Mouse (Mus musculus) spleen, adult 2 months (tissue): Measurements from ENCODE around the gene Prpf38a. TPM values are rescaled to one million over a fixed set of nuclear protein-coding genes. Genes with fewer than 3 reads are reported as not detected.

Experiments used
- DNase-seq, 2 experiments: peaks; one replicate each; pipeline versions ENCODE4 v3.0.0 to v3.0.0-alpha.2; 2012 to 2021; ENCODE audit warnings: low spot score in 2 of 2, low read depth in 1 of 2
- H3K27ac ChIP-seq: fragments of 200-500 bp; 2 replicates; pipeline ENCODE4 v1.5.1; 2012; ENCODE audit warnings: low read length, inconsistent platforms; ENCODE audit not compliant: insufficient read depth
- H3K27me3 ChIP-seq: fragments of 200-500 bp; 2 replicates; pipeline ENCODE4 v1.6.1; 2012; ENCODE audit warnings: mild to moderate bottlenecking, moderate library complexity, low read length, inconsistent platforms; ENCODE audit not compliant: control insufficient read depth, insufficient read depth
- H3K36me3 ChIP-seq: fragments of 200-500 bp; 2 replicates; pipeline ENCODE4 v1.6.1; 2012; ENCODE audit warnings: mild to moderate bottlenecking, low read length, inconsistent platforms; ENCODE audit not compliant: control insufficient read depth, insufficient read depth
- H3K4me1 ChIP-seq: fragments of 200-500 bp; 2 replicates; pipeline ENCODE4 v1.6.1; 2011; ENCODE audit warnings: inconsistent platforms; ENCODE audit not compliant: control insufficient read depth, insufficient read depth, insufficient read length
- H3K4me3 ChIP-seq: fragments of 200-500 bp; 2 replicates; pipeline ENCODE4 v1.5.1; 2011; ENCODE audit warnings: mild to moderate bottlenecking, inconsistent platforms; ENCODE audit not compliant: insufficient read depth, insufficient read length; ENCODE audit errors: extremely low read depth
- CTCF ChIP-seq: fragments of 200-500 bp; IDR thresholded peaks from 2 replicates; pipeline ENCODE4 v1.5.1; 2011; ENCODE audit warnings: mild to moderate bottlenecking, inconsistent platforms; ENCODE audit not compliant: insufficient read depth, insufficient read length, insufficient replicate concordance; ENCODE audit errors: extremely low read depth
- POLR2A ChIP-seq: fragments of 200-500 bp; IDR thresholded peaks from 2 replicates; pipeline ENCODE4 v1.6.1; 2011; ENCODE audit warnings: low read depth, low read length, inconsistent platforms
- WGBS: fragments of 180-500 bp; shearing (Covaris S2); methylation state at CpG from one replicate; pipeline ENCODE4 v1.1.7; 2018; 5-methylcytosine and 5-hydroxymethylcytosine counted together
- polyA plus RNA-seq: library from polyadenylated mRNA; depleted of rRNA; stranded (reverse); fragments of >200 nt; gene quantifications from 2 replicates; pipeline ENCODE4 v1.2.3, GENCODE M21; 2012

Gene Prpf38a
- polyA plus RNA-seq, 1 experiment: 2.4 TPM

DNA sequence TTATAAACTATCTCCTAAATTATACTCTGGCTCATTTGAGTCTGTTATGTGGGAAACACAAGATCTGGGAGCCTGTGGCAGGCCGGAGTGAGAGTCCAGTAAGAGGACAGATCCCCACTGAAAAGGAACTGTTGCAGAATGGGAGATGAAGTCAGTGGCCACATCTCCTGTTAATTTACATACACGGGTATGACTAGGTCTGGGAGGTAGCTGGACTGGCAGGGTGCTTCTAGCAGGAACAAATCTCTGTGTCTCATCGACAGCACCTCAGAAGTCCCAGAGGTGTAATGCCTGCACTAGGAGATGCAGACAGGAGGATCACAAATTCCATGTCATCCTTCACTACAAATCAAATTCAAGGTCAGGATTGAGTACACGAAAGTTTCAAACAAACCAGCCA, 39.5 kb upstream of the Prpf38a start:
- Histone ChIP-seq H3K4me3 (no peak overlapping the region), H3K4me1 (peaks cover 6% of the 10 kb centered on the region; the same call in 1 of the 2 replicates), H3K27me3 (no peaks in the 10 kb centered on the region), H3K27ac (no peak overlapping the region), H3K36me3 (no peaks in the 10 kb centered on the region)
- WGBS: 80% methylated on average over 4 of the region's 4 CpGs
- no peak for DNase-seq
- TF ChIP-seq POLR2A (no peak), CTCF (no peak)

DNA sequence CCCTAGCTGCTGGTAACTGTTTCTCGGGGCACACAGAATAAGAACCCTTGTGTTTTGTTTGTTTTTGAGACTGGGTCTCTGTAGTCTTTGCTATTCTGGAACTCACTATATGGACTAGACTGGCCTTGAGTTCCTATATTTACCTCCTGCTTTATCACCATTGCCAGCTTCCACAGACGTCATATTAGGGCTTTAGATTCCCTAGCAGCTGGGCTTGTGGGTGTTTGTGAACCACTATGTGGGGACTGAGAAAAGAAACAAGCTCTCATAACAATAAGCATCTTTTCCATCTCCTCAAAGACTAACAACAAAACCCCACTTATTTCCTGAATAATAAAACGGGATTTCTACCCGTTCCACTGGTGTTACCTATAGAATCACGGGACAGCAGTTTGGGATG, 31.8 kb upstream of the Prpf38a start:
- WGBS: 97% methylated on average over 5 of the region's 5 CpGs

DNA sequence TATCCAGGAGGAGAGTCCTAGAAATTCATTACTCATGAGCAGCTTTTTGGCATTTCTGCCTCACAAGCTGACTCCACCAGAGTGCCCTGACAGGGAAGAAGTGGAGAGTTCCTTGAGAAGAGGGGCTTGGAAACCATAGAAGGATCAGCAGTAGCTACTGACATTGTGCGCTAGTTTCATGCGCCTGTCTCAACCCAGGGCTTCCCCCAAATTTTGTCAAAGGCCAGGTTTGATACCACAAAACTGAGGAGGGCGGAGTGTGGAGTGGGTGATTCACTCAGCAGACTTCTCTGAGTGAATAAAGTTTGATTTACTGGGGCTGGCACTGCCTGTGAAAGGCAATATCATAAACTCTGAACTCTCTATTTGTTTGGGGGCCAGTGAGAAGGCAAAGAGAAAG, 29.5 kb upstream of the Prpf38a start:
- no peak for DNase-seq
- 94% methylated on average over 3 of the region's 3 CpGs for WGBS
- Histone ChIP-seq H3K27ac (no peak overlapping the region), H3K4me1 (no peaks in the 10 kb centered on the region), H3K4me3 (no peak overlapping the region), H3K36me3 (peaks cover 3% of the 10 kb centered on the region; the same call in 1 of the 2 replicates), H3K27me3 (no peaks in the 10 kb centered on the region)
- TF ChIP-seq POLR2A: no peak
- TF ChIP-seq CTCF: no peak

More for the DNA sequence above, 31.8 kb upstream of the Prpf38a start:
- Histone ChIP-seq H3K27me3 (no peaks in the 10 kb centered on the region), H3K27ac (no peak overlapping the region), H3K4me1 (no peaks in the 10 kb centered on the region), H3K36me3 (no peaks in the 10 kb centered on the region), H3K4me3 (no peak overlapping the region)
- no peak for DNase-seq
- TF ChIP-seq CTCF (no peak), POLR2A (no peak)

DNA sequence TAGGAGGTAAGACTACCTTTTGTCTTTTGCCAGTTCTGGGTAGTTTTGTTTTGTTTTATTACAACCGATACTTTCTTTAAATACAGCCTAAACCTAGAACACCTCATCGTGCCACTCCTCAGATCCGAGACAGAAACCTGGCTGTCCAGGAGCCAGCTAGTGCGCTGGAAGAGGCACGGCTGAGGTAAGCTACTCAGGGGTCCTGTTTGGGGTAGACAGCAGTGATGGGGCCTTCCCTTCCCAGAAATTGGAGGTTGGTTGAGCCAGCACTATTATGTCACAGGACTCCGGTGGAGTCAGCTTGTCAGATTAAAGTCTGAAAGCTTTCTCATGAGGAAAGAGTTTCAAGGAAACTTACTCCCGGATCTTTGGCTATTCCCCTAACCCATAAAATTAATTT, 22.7 kb upstream of the Prpf38a start:
- 94% methylated on average over 7 of the region's 7 CpGs for WGBS
- TF ChIP-seq POLR2A: no peak
- no peak for TF ChIP-seq CTCF

DNA sequence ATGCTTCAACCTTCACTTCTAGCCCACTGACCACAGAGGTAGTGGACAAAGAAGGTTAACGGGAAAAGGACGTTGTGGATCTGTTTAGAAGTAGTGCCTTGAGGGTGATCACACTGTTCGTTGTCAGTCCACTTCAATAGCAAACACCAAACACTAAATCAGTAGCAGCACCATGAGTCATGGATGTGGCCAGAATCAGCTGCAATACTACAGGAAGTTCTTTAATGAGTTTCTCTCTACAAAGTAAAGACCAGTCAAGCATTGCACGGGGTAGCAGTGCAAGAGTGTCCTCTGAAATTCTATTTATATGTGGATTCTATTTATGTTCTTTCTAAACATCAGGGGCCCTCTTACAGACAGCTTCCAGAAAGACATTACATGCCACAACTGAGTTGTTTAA, 19.2 kb upstream of the Prpf38a start:
- TF ChIP-seq CTCF (no peak), POLR2A (no peak)
- no peak for DNase-seq
- no peaks in the 10 kb centered on the region for H3K36me3 ChIP-seq
- 76% methylated on average over 4 of the region's 4 CpGs for WGBS
- no peak overlapping the region for H3K4me3 ChIP-seq
- no peaks in the 10 kb centered on the region for H3K4me1 ChIP-seq
- H3K27me3 ChIP-seq: no peaks in the 10 kb centered on the region
- H3K27ac ChIP-seq: no peak overlapping the region

More for the DNA sequence above, 22.7 kb upstream of the Prpf38a start:
- DNase-seq: no peak
- Histone ChIP-seq H3K27me3 (no peaks in the 10 kb centered on the region), H3K36me3 (peaks cover 3% of the 10 kb centered on the region; the same call in 1 of the 2 replicates), H3K4me3 (no peak overlapping the region), H3K4me1 (no peaks in the 10 kb centered on the region), H3K27ac (no peak overlapping the region)

DNA sequence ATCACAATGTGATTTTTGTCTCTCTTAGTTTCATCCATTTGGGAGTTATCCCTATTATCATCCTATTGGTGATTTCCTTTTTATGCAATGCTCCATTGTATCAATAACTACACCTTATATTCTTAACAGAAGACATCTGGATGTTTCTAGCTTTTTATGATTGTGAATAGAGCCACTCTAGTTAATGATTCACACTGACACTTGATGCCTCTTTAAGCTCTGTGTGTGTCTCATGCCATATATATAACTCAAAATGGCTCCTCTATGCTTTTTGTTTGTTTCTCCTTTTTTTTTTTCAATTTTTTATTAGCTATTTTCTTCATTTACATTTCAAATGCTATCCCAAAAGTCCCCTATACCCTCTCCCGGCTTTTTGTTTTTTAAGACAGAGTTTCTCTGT, 16.6 kb upstream of the Prpf38a start:
- no peak for DNase-seq
- Histone ChIP-seq H3K36me3 (no peaks in the 10 kb centered on the region), H3K27ac (no peak overlapping the region), H3K27me3 (no peaks in the 10 kb centered on the region), H3K4me3 (no peak overlapping the region), H3K4me1 (no peaks in the 10 kb centered on the region)
- 94% methylated on average over 1 of the region's 1 CpGs for WGBS
- TF ChIP-seq CTCF (no peak), POLR2A (no peak)

DNA sequence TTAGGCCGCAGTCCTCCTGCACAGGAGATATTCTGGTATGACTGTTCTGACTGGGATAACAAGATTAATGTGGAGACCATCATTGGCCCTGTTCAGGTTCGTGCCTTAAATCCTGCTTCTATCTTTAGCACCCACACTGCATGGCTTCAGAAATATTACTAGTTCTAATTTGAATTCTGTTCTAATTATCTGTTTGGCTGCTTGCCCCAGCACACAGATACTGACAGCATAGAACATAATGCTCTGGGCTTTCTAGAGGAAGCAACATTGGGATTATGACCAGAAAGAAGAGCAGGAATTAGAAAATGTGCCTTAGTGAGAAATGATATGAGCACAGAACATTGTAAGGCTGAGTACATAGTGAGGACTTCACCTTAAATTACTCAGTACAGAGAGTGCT, 14.2 kb upstream of the Prpf38a start:
- Histone ChIP-seq H3K4me1 (no peaks in the 10 kb centered on the region), H3K27ac (no peak overlapping the region), H3K4me3 (no peak overlapping the region), H3K36me3 (no peaks in the 10 kb centered on the region), H3K27me3 (no peaks in the 10 kb centered on the region)
- 94% methylated on average over 2 of the region's 2 CpGs for WGBS
- DNase-seq: no peak
- no peak for TF ChIP-seq POLR2A
- TF ChIP-seq CTCF: no peak
